Mouse (Mus musculus) myocyte (in vitro differentiated cells): ENCODE data around the gene Bmper. TPM values are rescaled to one million over a fixed set of nuclear protein-coding genes. Genes with fewer than 3 reads are reported as not detected.

Experiments used
- H3K27me3 ChIP-seq: one replicate; pipeline ENCODE4 v1.6.1; 2011; ENCODE audit not compliant: control insufficient read depth, insufficient read depth, insufficient read length
- H3K36me3 ChIP-seq: one replicate; pipeline ENCODE4 v1.6.1; 2011; ENCODE audit not compliant: control insufficient read depth, insufficient read depth
- H3K4me2 ChIP-seq: one replicate; pipeline ENCODE4 v1.6.1; 2011; ENCODE audit warnings: low read depth, control low read depth
- H3K4me3 ChIP-seq: one replicate; pipeline ENCODE4 v1.5.1; 2011; ENCODE audit warnings: mild to moderate bottlenecking, control low read depth, moderate library complexity
- H3K79me2 ChIP-seq: one replicate; pipeline ENCODE4 v1.6.1; 2011; ENCODE audit not compliant: control insufficient read depth, insufficient read depth
- H3ac ChIP-seq: one replicate; pipeline ENCODE4 v1.6.1; 2011; ENCODE audit not compliant: control insufficient read depth, insufficient read length
- CEBPB ChIP-seq: IDR thresholded peaks from 2 replicates; pipeline ENCODE4 v1.6.1; 2011; ENCODE audit warnings: mild to moderate bottlenecking, moderate library complexity; ENCODE audit not compliant: poor library complexity, insufficient read depth, severe bottlenecking
- E2F4 ChIP-seq: IDR thresholded peaks from one replicate; pipeline ENCODE4 v1.6.1; 2011; ENCODE audit warnings: mild to moderate bottlenecking, control low read depth, moderate library complexity; ENCODE audit not compliant: insufficient read depth
- MAX ChIP-seq: IDR thresholded peaks from one replicate; pipeline ENCODE4 v1.6.1; 2011; ENCODE audit warnings: low read depth, mild to moderate bottlenecking, control low read depth
- MYOD1 ChIP-seq, 3 experiments: IDR thresholded peaks; one replicate each; pipeline ENCODE4 v1.6.1; 2011; ENCODE audit warnings: control low read depth in 2 of 3, low read depth in 2 of 3, mild to moderate bottlenecking in 2 of 3, moderate library complexity in 1 of 3; ENCODE audit not compliant: insufficient read length in 2 of 3, control insufficient read depth in 1 of 3
- MYOG ChIP-seq, 3 experiments: IDR thresholded peaks; one replicate each; pipeline ENCODE4 v1.6.1; 2011; ENCODE audit warnings: control low read depth in 2 of 3, low read depth in 2 of 3, mild to moderate bottlenecking in 2 of 3; ENCODE audit not compliant: insufficient read length in 2 of 3, control insufficient read depth in 1 of 3, insufficient read depth in 1 of 3
- POLR2A ChIP-seq: IDR thresholded peaks from one replicate; pipeline ENCODE4 v1.6.1; 2011; ENCODE audit warnings: low read depth, mild to moderate bottlenecking, control low read depth, moderate library complexity; ENCODE audit not compliant: insufficient read length
- POLR2AphosphoS2 ChIP-seq: IDR thresholded peaks from one replicate; pipeline ENCODE4 v1.6.1; 2011; ENCODE audit warnings: low read depth, control low read depth; ENCODE audit not compliant: insufficient read length
- REST ChIP-seq: IDR thresholded peaks from one replicate; pipeline ENCODE4 v1.6.1; 2011; ENCODE audit warnings: mild to moderate bottlenecking, control low read depth, moderate library complexity; ENCODE audit not compliant: insufficient read depth, insufficient read length
- SRF ChIP-seq: IDR thresholded peaks from one replicate; pipeline ENCODE4 v1.6.1; 2011; ENCODE audit warnings: low read depth; ENCODE audit not compliant: control insufficient read depth, insufficient read length
- TCF12 ChIP-seq: IDR thresholded peaks from one replicate; pipeline ENCODE4 v1.6.1; 2011; ENCODE audit warnings: mild to moderate bottlenecking, control low read depth; ENCODE audit not compliant: poor library complexity, insufficient read depth, severe bottlenecking
- TCF3 ChIP-seq: IDR thresholded peaks from one replicate; pipeline ENCODE4 v1.6.1; 2011; ENCODE audit warnings: low read depth, control low read depth; ENCODE audit not compliant: insufficient read length
- USF1 ChIP-seq: IDR thresholded peaks from one replicate; pipeline ENCODE4 v1.6.1; 2011; ENCODE audit warnings: low read depth, mild to moderate bottlenecking, control low read depth, moderate library complexity
- polyA plus RNA-seq: library from polyadenylated mRNA; unstranded; fragments of >200 nt; fragmentation: generic; extraction: Trizol; gene quantifications from one replicate; pipeline ENCODE4 v1.2.1, GENCODE M21; 2012; ENCODE audit warnings: missing spikeins

The Bmper gene
- polyA plus RNA-seq, 1 experiment = 2.2 TPM

- TF ChIP-seq POLR2AphosphoS2 (no peak), MYOG (IDR thresholded peaks at IDR 0.05; ENCODE audit: control insufficient read depth in 1 of 3, insufficient read depth in 1 of 3, insufficient read length in 2 of 3, low read depth in 2 of 3) (no peak), MYOD1 (IDR thresholded peaks at IDR 0.05; ENCODE audit: control insufficient read depth in 1 of 3, insufficient read length in 2 of 3, low read depth in 2 of 3) (no peak), USF1 (no peak), CEBPB (no peak), TCF12 (no peak), REST (no peak), POLR2A (no peak), MAX (no peak), SRF (no peak), E2F4 (no peak), TCF3 (no peak)
- Histone ChIP-seq H3K4me2 (no peak overlapping the region), H3K79me2 (no peaks in the 10 kb centered on the region), H3K36me3 (no peaks in the 10 kb centered on the region), H3K27me3 (no peaks in the 10 kb centered on the region), H3ac (no peak overlapping the region), H3K4me3 (no peak overlapping the region)
These were observed 155.2 kb downstream of the Bmper start for GRCm38 (mm10) chr9:23377831-23378730.

DNA sequence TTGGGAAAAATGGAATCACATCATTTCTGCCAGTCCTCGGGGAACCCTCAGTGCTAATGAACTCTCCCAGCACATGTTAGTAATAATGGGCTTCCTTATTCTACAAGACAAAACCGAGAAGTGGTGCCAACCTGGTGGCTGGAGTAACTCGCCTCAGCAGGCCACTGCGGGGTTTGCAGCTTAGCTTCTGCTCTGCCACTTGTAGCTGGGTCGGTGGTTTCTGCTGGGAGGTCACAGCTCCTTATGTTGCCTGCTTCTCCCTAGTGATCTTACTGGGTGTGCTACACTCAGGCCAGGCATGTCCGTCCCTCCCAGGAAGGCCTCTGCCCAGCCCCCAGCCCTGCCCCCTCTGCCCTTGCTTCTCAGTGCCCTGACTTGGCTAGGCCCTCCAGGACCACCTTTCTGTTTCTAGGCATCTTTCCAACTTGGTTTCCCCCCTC, 155.9 kb downstream of the Bmper start:
- H3K4me3 ChIP-seq = no peak overlapping the region
- no peaks in the 10 kb centered on the region for H3K36me3 ChIP-seq
- no peak overlapping the region for H3ac ChIP-seq
- no peak for TF ChIP-seq E2F4
- no peak for TF ChIP-seq TCF3
- no peak for TF ChIP-seq USF1
- TF ChIP-seq SRF = no peak
- no peak for TF ChIP-seq MYOG (IDR thresholded peaks at IDR 0.05; ENCODE audit: control insufficient read depth in 1 of 3, insufficient read depth in 1 of 3, insufficient read length in 2 of 3, low read depth in 2 of 3)
- no peak for TF ChIP-seq REST
- no peak for TF ChIP-seq MAX
- no peak for TF ChIP-seq TCF12
- no peak for TF ChIP-seq CEBPB
- TF ChIP-seq POLR2A = no peak
- no peak for TF ChIP-seq MYOD1 (IDR thresholded peaks at IDR 0.05; ENCODE audit: control insufficient read depth in 1 of 3, insufficient read length in 2 of 3, low read depth in 2 of 3)
- no peak for TF ChIP-seq POLR2AphosphoS2
- H3K4me2 ChIP-seq = no peak overlapping the region
- no peaks in the 10 kb centered on the region for H3K79me2 ChIP-seq
- no peaks in the 10 kb centered on the region for H3K27me3 ChIP-seq

DNA sequence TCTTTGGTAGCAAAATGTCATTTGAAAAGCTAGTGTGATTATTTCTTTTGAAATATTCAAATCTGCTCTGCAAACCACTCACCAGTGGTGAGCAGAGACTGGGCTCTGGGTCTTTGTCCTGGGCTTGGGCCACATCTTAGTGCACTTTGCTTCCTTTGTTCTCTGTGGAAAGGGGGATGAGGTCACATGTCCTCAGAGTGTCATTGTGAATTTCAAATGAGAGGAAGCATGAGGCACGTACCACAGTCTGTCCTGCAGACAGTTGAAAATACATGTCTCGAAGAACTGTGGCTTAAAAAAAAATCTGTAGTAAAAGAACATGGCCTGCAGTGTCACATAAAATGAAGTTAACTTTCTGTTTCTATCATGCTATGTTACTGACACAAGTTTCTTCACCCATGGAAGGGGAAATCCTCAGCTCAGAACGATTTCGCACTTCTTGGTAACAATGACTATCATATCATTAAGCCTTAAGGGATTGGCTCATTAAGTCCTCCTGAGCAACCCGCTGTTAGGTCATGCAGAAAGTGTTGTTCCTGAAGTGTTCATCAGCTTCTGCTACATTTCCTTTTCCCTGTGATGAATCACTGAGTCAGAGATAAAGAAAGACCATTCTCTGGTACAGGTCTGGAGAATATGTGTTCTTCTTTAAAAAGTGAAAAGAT, 157.4 kb downstream of the Bmper start:
- TF ChIP-seq TCF12 (no peak), POLR2AphosphoS2 (no peak), USF1 (no peak), CEBPB (no peak), MYOG (IDR thresholded peaks at IDR 0.05; ENCODE audit: control insufficient read depth in 1 of 3, insufficient read depth in 1 of 3, insufficient read length in 2 of 3, low read depth in 2 of 3) (no peak), TCF3 (no peak), REST (no peak), MYOD1 (IDR thresholded peaks at IDR 0.05; ENCODE audit: control insufficient read depth in 1 of 3, insufficient read length in 2 of 3, low read depth in 2 of 3) (no peak), SRF (no peak), POLR2A (no peak), MAX (no peak), E2F4 (no peak)
- no peak overlapping the region for H3ac ChIP-seq

DNA sequence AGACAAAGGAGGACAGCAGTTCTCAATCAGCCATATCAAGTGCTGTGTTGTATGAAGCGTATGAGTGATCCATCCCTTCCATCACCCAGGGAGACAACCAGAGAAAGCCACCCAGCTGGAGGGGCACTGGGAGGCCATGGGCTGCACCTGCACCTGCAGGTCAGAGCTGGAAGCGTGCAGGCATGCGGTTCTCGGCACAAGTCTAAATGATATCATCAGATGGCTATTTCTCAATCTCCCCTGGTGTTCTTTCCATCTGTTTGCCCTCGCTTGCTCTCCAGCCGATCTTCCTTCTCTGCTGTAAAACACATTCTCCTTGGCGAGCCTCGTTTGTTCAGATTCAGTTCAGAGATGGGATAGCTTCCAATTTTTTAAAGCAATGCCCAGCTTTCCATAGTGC, 160.4 kb downstream of the Bmper start:
- Histone ChIP-seq H3K27me3 (no peaks in the 10 kb centered on the region), H3K36me3 (no peaks in the 10 kb centered on the region), H3K4me2 (no peak overlapping the region), H3K79me2 (no peaks in the 10 kb centered on the region), H3ac (no peak overlapping the region), H3K4me3 (no peak overlapping the region)
- TF ChIP-seq MAX (no peak), CEBPB (no peak), POLR2A (no peak), POLR2AphosphoS2 (no peak), TCF12 (no peak), MYOG (IDR thresholded peaks at IDR 0.05; ENCODE audit: control insufficient read depth in 1 of 3, insufficient read depth in 1 of 3, insufficient read length in 2 of 3, low read depth in 2 of 3) (no peak), MYOD1 (IDR thresholded peaks at IDR 0.05; ENCODE audit: control insufficient read depth in 1 of 3, insufficient read length in 2 of 3, low read depth in 2 of 3) (no peak), TCF3 (no peak), SRF (no peak), E2F4 (no peak), REST (no peak), USF1 (no peak)

More for the DNA sequence above, 157.4 kb downstream of the Bmper start:
- H3K27me3 ChIP-seq = no peaks in the 10 kb centered on the region
- H3K4me2 ChIP-seq = no peak overlapping the region
- no peak overlapping the region for H3K4me3 ChIP-seq
- H3K79me2 ChIP-seq = no peaks in the 10 kb centered on the region
- H3K36me3 ChIP-seq = no peaks in the 10 kb centered on the region
